Mouse (Mus musculus) kidney, embryonic 14.5 days (tissue): Measurements from ENCODE around the gene Lmo2. TPM values are rescaled to one million over a fixed set of nuclear protein-coding genes. Genes with fewer than 3 reads are reported as not detected.

Experiments used
- ATAC-seq: fragments of 200-750 bp; cut with Nextera tagmentation; 2 replicates; pipeline ENCODE4 v1.8.0; 2017; ENCODE audit warnings: moderate number of reproducible peaks, mild to moderate bottlenecking, moderate TSS enrichment, moderate library complexity; ENCODE audit not compliant: low FRiP score, low TSS enrichment
- H3K27ac ChIP-seq: fragments of 300-500 bp; sonication (generic); 2 replicates; pipeline ENCODE4 v1.5.1; 2014; ENCODE audit warnings: low read depth, mild to moderate bottlenecking, low read length, moderate library complexity, mixed read lengths
- H3K27me3 ChIP-seq: fragments of 300-500 bp; sonication (generic); 2 replicates; pipeline ENCODE4 v1.6.1; 2014; ENCODE audit warnings: mild to moderate bottlenecking, low read length; ENCODE audit not compliant: control insufficient read depth, insufficient read depth
- H3K36me3 ChIP-seq: fragments of 300-500 bp; sonication (generic); 2 replicates; pipeline ENCODE4 v1.6.1; 2014; ENCODE audit warnings: low read length, mixed read lengths; ENCODE audit not compliant: control insufficient read depth, insufficient read depth
- H3K4me1 ChIP-seq: fragments of 300-500 bp; sonication (generic); 2 replicates; pipeline ENCODE4 v1.6.1; 2014; ENCODE audit warnings: low read length, mixed read lengths; ENCODE audit not compliant: control insufficient read depth, insufficient read depth
- H3K4me2 ChIP-seq: fragments of 300-500 bp; sonication (generic); replicated peaks from 2 replicates; pipeline ENCODE4 v1.6.1; 2014; ENCODE audit warnings: low read depth, mild to moderate bottlenecking, low read length
- H3K4me3 ChIP-seq: fragments of 300-500 bp; sonication (generic); 2 replicates; pipeline ENCODE4 v1.5.1; 2014; ENCODE audit warnings: mild to moderate bottlenecking, low read length
- H3K9ac ChIP-seq: fragments of 300-500 bp; sonication (generic); 2 replicates; pipeline ENCODE4 v1.6.1; 2014; ENCODE audit warnings: low read depth, mild to moderate bottlenecking, low read length, moderate library complexity
- H3K9me3 ChIP-seq: fragments of 300-500 bp; sonication (generic); 2 replicates; pipeline ENCODE4 v1.6.1; 2016; ENCODE audit warnings: low read length; ENCODE audit not compliant: control insufficient read depth
- whole genome bisulfite sequencing: fragments of 180-500 bp; shearing (Covaris S2); extraction: QIAGEN DNeasy Blood & Tissue Kit; methylation state at CpG from one replicate; pipeline ENCODE4 v1.1.7; 2014; 5-methylcytosine and 5-hydroxymethylcytosine counted together
- polyA plus RNA-seq: library from polyadenylated mRNA; unstranded; fragments of >200 nt; fragmentation: Nextera tagmentation; extraction: Ambion mirVana; gene quantifications from 2 replicates; pipeline ENCODE4 v1.2.1, GENCODE M21; 2014

The Lmo2 gene
- polyA plus RNA-seq, 1 experiment from 2014 or later, result 36.7 TPM

DNA sequence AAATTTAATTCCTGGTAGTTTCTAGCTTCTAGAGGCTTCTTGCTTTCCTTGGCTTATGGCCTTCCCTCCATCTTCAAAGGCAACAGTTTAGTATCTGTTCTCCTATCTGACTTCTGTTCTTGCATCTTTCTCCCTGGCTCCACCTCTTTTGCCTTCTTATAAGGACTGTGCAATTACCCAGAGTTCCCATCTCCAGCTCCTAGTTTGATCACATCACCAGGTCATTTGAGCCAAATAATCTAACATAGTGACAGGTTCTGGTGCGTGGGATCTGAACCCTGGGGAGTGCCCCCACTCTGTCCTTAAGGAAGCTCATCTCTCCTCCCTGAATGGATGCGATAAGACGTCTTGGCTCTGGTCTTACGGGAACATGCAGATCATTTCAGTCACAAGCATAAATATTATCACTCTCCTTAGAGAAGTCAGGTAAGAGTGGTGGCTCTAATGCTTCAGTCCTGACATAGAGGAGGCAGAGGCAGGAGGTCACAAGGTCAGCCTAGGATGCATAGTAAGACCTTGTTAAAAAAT, 31.1 kb upstream of the Lmo2 start:
- Histone ChIP-seq H3K4me3 (no peak overlapping the region), H3K36me3 (no peaks in the 10 kb centered on the region), H3K27me3 (no peaks in the 10 kb centered on the region), H3K9ac (no peak overlapping the region), H3K4me2 (no peak overlapping the region), H3K4me1 (no peaks in the 10 kb centered on the region; the same call in 1 of the 2 replicates), H3K9me3 (no peaks in the 10 kb centered on the region), H3K27ac (no peak overlapping the region)
- ATAC-seq, result no peak
- WGBS, result 82% methylated on average over 4 of the region's 4 CpGs

DNA sequence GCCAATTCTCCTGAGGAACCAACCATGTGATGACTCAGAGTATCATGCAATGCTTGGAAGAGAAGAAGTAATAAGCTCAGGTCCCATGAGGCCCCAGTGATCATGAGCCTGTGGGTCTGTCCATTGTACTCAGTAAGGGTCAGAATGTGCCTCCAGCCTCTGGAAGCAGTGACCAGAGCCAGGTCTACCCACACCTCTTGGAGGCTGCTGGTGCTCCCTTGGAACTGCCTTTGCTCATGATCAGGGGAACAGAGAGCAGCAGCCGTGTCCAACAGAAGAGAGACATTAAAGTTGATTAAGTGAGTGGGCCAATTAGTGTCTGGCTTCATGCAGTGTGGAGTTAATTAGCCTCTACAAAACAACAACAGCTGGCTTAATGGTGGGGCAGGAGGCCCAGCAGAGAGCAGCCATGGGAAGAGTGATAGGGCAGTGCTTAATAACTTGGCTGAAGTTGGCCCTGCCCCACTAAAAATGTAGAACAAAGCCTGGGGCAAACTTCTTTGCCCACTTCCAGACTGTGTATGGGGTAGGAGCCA, 30.1 kb upstream of the Lmo2 start:
- H3K4me3 ChIP-seq, result no peak overlapping the region
- no peaks in the 10 kb centered on the region; the same call in 1 of the 2 replicates for H3K4me1 ChIP-seq
- peaks cover 2% of the 10 kb centered on the region; the same call in 1 of the 2 replicates for H3K27me3 ChIP-seq
- H3K27ac ChIP-seq, result no peak overlapping the region
- WGBS, result 41% methylated on average over 1 of the region's 1 CpGs
- peak; percentile 44; the same call in 1 of the 2 replicates for ATAC-seq
- H3K4me2 ChIP-seq, result no peak overlapping the region
- no peaks in the 10 kb centered on the region for H3K36me3 ChIP-seq
- H3K9ac ChIP-seq, result no peak overlapping the region
- no peaks in the 10 kb centered on the region for H3K9me3 ChIP-seq

DNA sequence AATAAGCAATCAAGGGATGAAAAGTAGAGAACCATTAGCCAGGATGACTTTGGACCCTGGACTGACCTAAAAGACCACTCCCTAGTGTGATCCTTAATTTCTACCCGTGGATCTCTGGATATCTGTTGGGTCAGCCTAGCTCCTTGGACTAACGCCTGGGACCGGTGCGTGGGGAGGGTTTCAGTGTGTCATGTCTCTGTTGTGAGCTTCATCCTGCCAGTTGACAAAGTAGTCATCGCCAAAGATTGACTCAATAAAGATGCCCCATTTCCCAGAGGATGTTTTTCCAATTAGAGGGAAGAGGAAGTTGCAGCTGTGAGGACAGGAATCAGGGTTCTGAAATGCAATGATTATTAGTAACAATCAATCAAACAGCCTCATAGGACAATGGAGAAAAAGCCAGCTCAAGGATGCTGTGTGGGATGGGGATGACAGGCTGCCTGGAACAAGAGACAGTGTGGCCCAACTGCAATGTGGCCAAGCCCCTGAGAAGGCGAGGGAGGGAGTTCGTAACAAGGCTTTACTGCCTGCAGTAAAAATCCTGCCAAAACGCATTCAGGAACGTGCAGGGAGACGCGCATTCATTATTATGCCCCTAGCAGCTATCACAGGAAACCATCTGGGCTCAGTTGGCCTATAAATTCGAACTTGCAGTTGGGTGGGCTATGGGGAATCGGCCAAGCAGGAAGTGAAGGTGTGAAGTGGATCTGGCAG, 27.3 kb upstream of the Lmo2 start:
- 33% methylated on average over 13 of the region's 13 CpGs for WGBS
- no peak overlapping the region for H3K4me2 ChIP-seq

DNA sequence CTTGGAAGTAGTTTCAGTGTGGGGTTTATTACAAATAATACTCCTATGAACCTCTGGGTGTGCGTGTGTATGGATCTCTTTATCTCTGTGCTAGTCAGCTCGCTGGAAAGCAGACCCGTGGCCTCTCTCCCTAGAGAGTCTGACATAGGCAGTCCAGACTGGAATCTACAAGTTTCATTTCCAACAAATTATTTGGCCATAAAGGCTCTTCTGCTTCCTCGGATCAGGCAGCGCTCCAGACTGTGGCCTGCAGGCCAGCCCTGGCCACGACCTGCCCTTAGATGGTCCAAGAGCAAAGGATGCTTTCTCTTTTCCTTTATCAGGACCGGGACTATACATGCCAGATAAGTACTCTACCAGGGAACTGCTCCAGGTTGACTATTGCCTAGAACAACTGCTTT, 26.3 kb upstream of the Lmo2 start:
- no peaks in the 10 kb centered on the region for H3K36me3 ChIP-seq
- H3K27me3 ChIP-seq, result peaks cover 2% of the 10 kb centered on the region; the same call in 1 of the 2 replicates
- ATAC-seq, result no peak
- H3K9me3 ChIP-seq, result no peaks in the 10 kb centered on the region
- peaks cover 2% of the 10 kb centered on the region; the same call in 1 of the 2 replicates for H3K4me1 ChIP-seq
- no peak overlapping the region for H3K9ac ChIP-seq
- no peak overlapping the region for H3K4me3 ChIP-seq
- WGBS, result 68% methylated on average over 7 of the region's 7 CpGs
- no peak overlapping the region for H3K4me2 ChIP-seq
- H3K27ac ChIP-seq, result no peak overlapping the region

More for the DNA sequence above, 27.3 kb upstream of the Lmo2 start:
- ATAC-seq, result no peak
- Histone ChIP-seq H3K4me1 (no peaks in the 10 kb centered on the region; the same call in 1 of the 2 replicates), H3K27me3 (peaks cover 2% of the 10 kb centered on the region; the same call in 1 of the 2 replicates), H3K4me3 (no peak overlapping the region), H3K9ac (no peak overlapping the region), H3K9me3 (no peaks in the 10 kb centered on the region), H3K27ac (no peak overlapping the region), H3K36me3 (no peaks in the 10 kb centered on the region)

DNA sequence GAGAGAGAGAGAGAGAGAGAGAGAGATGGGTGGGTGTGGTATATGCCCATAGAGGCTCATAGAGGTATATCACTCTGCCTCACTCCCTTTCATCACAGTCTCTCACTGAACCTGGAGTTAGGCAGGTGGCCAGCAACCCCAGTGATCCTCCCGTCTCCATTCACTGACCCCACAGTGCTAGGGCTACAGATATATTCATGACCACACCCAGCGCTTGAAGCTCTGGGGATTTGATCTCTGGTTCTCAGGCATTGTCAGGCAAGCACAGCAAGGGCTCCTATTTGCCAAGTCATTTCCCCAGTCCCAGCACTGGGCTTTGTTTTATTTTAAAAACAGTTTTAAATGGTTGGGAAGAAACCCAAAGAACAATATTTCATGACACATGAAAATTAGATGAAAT, 25.8 kb upstream of the Lmo2 start:
- H3K9me3 ChIP-seq, result no peaks in the 10 kb centered on the region
- peaks cover 6% of the 10 kb centered on the region; the same call in 1 of the 2 replicates for H3K4me1 ChIP-seq
- no peak overlapping the region for H3K9ac ChIP-seq
- no peak for ATAC-seq
- H3K4me2 ChIP-seq, result no peak overlapping the region
- WGBS, result 46% methylated on average over 2 of the region's 2 CpGs
- no peak overlapping the region for H3K27ac ChIP-seq
- no peaks in the 10 kb centered on the region for H3K36me3 ChIP-seq
- H3K27me3 ChIP-seq, result peaks cover 2% of the 10 kb centered on the region; the same call in 1 of the 2 replicates
- no peak overlapping the region for H3K4me3 ChIP-seq

DNA sequence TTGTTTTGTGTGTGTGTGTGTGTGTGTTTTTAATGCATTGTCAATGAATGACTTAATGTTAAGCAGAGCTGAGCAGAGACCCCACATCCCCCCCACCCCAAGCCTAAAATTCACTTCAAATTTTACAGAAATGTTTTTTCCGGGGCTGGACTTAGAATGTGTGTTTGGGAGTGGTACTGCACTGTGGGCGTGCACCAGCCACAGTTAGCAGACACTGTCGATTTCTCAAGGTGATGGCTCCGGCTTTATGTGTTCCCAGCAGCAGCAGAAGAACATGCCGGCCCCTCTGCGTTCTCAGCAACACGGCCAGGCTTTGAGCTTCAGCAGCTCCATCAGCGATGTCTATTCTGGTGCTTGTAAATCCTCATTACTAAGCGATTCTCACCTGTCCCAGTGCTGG, 25.3 kb upstream of the Lmo2 start:
- Histone ChIP-seq H3K36me3 (no peaks in the 10 kb centered on the region), H3K4me3 (no peak overlapping the region), H3K27me3 (peaks cover 2% of the 10 kb centered on the region; the same call in 1 of the 2 replicates), H3K4me2 (no peak overlapping the region), H3K27ac (no peak overlapping the region), H3K9me3 (no peaks in the 10 kb centered on the region), H3K4me1 (peaks cover 6% of the 10 kb centered on the region; the same call in 1 of the 2 replicates), H3K9ac (no peak overlapping the region)
- WGBS, result 68% methylated on average over 9 of the region's 9 CpGs
- ATAC-seq, result no peak

DNA sequence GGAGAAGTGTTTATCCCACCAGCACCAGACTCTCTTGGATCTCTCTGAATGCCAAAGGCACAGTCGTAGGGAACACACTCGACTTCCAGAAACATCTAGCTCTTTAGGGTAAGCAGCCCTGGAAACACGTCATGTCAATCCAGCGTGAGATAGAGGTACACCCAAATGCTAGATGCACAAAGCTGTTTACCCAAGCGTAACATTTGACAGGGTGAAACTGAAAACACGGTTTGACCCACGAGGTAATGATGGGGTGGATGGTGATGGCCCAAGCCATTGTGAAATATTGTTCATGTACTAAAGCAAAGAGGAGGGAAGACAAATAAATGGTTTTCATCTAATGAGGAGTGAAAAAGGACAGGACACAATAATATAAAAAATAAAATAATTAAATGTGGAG, 23.5 kb upstream of the Lmo2 start:
- no peak for ATAC-seq
- H3K4me2 ChIP-seq, result no peak overlapping the region
- no peak overlapping the region for H3K4me3 ChIP-seq
- WGBS, result 52% methylated on average over 7 of the region's 7 CpGs
- no peaks in the 10 kb centered on the region for H3K36me3 ChIP-seq
- peaks cover 6% of the 10 kb centered on the region; the same call in 1 of the 2 replicates for H3K4me1 ChIP-seq
- H3K27ac ChIP-seq, result no peak overlapping the region
- H3K27me3 ChIP-seq, result peaks cover 2% of the 10 kb centered on the region; the same call in 1 of the 2 replicates
- no peaks in the 10 kb centered on the region for H3K9me3 ChIP-seq
- H3K9ac ChIP-seq, result no peak overlapping the region

DNA sequence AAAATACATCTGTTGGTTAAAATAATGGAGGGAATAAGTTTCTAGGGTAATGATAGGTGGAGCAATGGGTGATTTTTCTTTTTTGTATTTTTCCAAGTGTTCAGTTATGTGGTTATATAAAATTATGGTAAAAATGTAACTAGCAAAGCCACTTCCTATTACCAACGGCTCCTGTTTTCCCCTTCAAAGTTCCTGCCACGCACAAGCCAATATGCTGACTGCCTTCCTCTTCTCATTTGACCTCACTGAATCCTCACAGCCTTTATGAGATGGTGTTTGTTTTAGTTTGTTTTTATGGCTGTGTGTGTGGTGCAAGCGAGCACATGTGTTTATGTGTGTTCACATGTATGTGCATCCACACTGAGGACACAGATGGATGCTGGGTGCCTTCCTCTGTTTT, 23.1 kb upstream of the Lmo2 start:
- Histone ChIP-seq H3K27me3 (peaks cover 2% of the 10 kb centered on the region; the same call in 1 of the 2 replicates), H3K4me1 (peaks cover 6% of the 10 kb centered on the region; the same call in 1 of the 2 replicates), H3K4me2 (no peak overlapping the region), H3K4me3 (no peak overlapping the region), H3K36me3 (no peaks in the 10 kb centered on the region), H3K9me3 (no peaks in the 10 kb centered on the region), H3K9ac (no peak overlapping the region), H3K27ac (no peak overlapping the region)
- 70% methylated on average over 3 of the region's 3 CpGs for WGBS
- no peak for ATAC-seq
